Mouse (Mus musculus) kidney, embryonic 16.5 days (tissue): ENCODE data around the gene Cdkn2aip. TPM values are rescaled to one million over a fixed set of nuclear protein-coding genes. Genes with fewer than 3 reads are reported as not detected.

ENCODE experiments used
- ATAC-seq: fragments of 200-750 bp; cut with Nextera tagmentation; 2 replicates; pipeline ENCODE4 v1.8.0; 2017; ENCODE audit warnings: moderate TSS enrichment; ENCODE audit not compliant: low FRiP score, low TSS enrichment
- H3K27ac ChIP-seq: fragments of 300-500 bp; sonication (generic); 2 replicates; pipeline ENCODE4 v1.5.1; 2014; ENCODE audit warnings: low read length
- H3K27me3 ChIP-seq: fragments of 300-500 bp; sonication (generic); 2 replicates; pipeline ENCODE4 v1.6.1; 2014; ENCODE audit warnings: low read length, control low read depth, mixed read lengths; ENCODE audit not compliant: insufficient read depth
- H3K36me3 ChIP-seq: fragments of 300-500 bp; sonication (generic); 2 replicates; pipeline ENCODE4 v1.6.1; 2014; ENCODE audit warnings: low read length, control low read depth, mixed read lengths; ENCODE audit not compliant: insufficient read depth
- H3K4me1 ChIP-seq: fragments of 300-500 bp; sonication (generic); 2 replicates; pipeline ENCODE4 v1.6.1; 2014; ENCODE audit warnings: low read length, control low read depth, mixed read lengths; ENCODE audit not compliant: insufficient read depth
- H3K4me2 ChIP-seq: fragments of 300-500 bp; sonication (generic); replicated peaks from 2 replicates; pipeline ENCODE4 v1.6.1; 2014; ENCODE audit warnings: low read depth, low read length
- H3K4me3 ChIP-seq: fragments of 300-500 bp; sonication (generic); 2 replicates; pipeline ENCODE4 v1.5.1; 2014; ENCODE audit warnings: mild to moderate bottlenecking, low read length
- H3K9ac ChIP-seq: fragments of 300-500 bp; sonication (generic); replicated peaks from 2 replicates; pipeline ENCODE4 v1.6.1; 2014; ENCODE audit warnings: low read length
- H3K9me3 ChIP-seq: fragments of 300-500 bp; sonication (generic); 2 replicates; pipeline ENCODE4 v1.6.1; 2016; ENCODE audit warnings: low read length, control low read depth
- WGBS: fragments of 180-500 bp; shearing (Covaris S2); extraction: QIAGEN DNeasy Blood & Tissue Kit; methylation state at CpG from one replicate; pipeline ENCODE4 v1.1.7; 2014; 5-methylcytosine and 5-hydroxymethylcytosine counted together
- polyA plus RNA-seq: library from polyadenylated mRNA; unstranded; fragments of >200 nt; fragmentation: Nextera tagmentation; extraction: Ambion mirVana; gene quantifications from 2 replicates; pipeline ENCODE4 v1.2.1, GENCODE M21; 2015

Cdkn2aip gene
- polyA plus RNA-seq, 1 experiment from 2014 or later = 28.0 TPM

- H3K27me3 ChIP-seq = no peaks in the 10 kb centered on the region
- H3K4me3 ChIP-seq = peak overlapping the region; percentile 4; the same call in 1 of the 2 replicates
- no peak overlapping the region for H3K9ac ChIP-seq
- no peaks in the 10 kb centered on the region for H3K36me3 ChIP-seq
- H3K4me2 ChIP-seq = peak overlapping the region; percentile 31; the same call in 1 of the 2 replicates
- no peak overlapping the region for H3K27ac ChIP-seq
- H3K9me3 ChIP-seq = no peaks in the 10 kb centered on the region
- ATAC-seq = no peak; the same call in 1 of the 2 replicates
- H3K4me1 ChIP-seq = peaks cover 6% of the 10 kb centered on the region
- 6% methylated on average over 11 of the region's 11 CpGs for WGBS
Observed at GRCm38 (mm10) chr8:47743419-47743818, 29.7 kb upstream of the Cdkn2aip start.

DNA sequence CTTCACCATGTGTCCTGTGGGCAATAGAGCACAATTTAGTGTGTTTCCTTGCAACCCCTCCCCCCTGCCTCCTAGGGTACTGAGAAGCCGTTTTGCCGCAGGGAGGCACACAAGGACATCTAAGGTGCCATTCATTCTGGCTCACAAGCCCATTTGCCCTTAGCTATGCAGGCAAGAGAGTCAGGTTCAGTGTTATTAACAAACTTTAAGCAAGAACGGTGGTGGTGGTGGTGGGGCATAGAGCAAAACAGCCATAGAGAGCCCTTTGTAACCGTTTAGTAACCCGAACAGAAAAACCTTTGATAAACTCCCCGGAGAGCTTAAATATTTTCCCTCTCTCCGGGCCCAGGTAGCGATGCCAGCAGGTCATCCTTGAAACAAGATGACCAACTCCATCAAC, 29.3 kb upstream of the Cdkn2aip start:
- peaks cover 6% of the 10 kb centered on the region for H3K4me1 ChIP-seq
- WGBS = 34% methylated on average over 8 of the region's 8 CpGs
- no peaks in the 10 kb centered on the region for H3K36me3 ChIP-seq
- H3K27me3 ChIP-seq = no peaks in the 10 kb centered on the region
- no peak overlapping the region for H3K27ac ChIP-seq
- H3K9me3 ChIP-seq = no peaks in the 10 kb centered on the region
- ATAC-seq = no peak
- peak overlapping the region; percentile 4; the same call in 1 of the 2 replicates for H3K4me3 ChIP-seq
- H3K9ac ChIP-seq = no peak overlapping the region
- peak overlapping the region; percentile 31; the same call in 1 of the 2 replicates for H3K4me2 ChIP-seq

- Histone ChIP-seq H3K27me3 (no peaks in the 10 kb centered on the region), H3K4me2 (no peak overlapping the region), H3K9me3 (no peaks in the 10 kb centered on the region), H3K9ac (no peak overlapping the region), H3K27ac (no peak overlapping the region), H3K4me3 (no peak overlapping the region), H3K4me1 (peaks cover 6% of the 10 kb centered on the region), H3K36me3 (no peaks in the 10 kb centered on the region)
- WGBS = 82% methylated on average over 7 of the region's 7 CpGs
- ATAC-seq = no peak
Observed at GRCm38 (mm10) chr8:47742372-47742771, 28.6 kb upstream of the Cdkn2aip start.

DNA sequence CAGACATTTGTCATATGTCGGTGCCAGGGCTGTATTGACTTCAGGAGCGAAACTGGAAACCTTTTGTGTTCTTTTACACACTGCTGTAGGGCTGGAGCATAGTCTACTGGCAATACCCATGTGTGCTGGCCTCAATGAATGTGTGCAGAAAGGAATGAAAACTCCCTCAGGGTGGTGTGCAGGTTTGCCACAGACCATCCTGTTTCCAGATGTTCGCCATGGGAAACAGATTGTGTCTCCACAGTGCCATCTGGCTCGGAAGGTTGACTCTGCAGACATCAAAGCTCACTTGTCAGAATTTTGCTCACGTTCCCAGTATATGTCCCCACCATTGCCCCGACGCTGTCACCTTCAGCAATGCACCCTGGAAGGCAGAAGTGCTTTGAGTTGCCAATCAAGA, 23.4 kb upstream of the Cdkn2aip start:
- no peak overlapping the region for H3K4me2 ChIP-seq
- H3K9me3 ChIP-seq = no peaks in the 10 kb centered on the region
- H3K4me3 ChIP-seq = no peak overlapping the region
- no peak overlapping the region for H3K9ac ChIP-seq
- H3K27ac ChIP-seq = no peak overlapping the region
- H3K4me1 ChIP-seq = no peaks in the 10 kb centered on the region
- WGBS = 44% methylated on average over 7 of the region's 7 CpGs
- H3K36me3 ChIP-seq = no peaks in the 10 kb centered on the region
- no peaks in the 10 kb centered on the region for H3K27me3 ChIP-seq
- ATAC-seq = no peak

DNA sequence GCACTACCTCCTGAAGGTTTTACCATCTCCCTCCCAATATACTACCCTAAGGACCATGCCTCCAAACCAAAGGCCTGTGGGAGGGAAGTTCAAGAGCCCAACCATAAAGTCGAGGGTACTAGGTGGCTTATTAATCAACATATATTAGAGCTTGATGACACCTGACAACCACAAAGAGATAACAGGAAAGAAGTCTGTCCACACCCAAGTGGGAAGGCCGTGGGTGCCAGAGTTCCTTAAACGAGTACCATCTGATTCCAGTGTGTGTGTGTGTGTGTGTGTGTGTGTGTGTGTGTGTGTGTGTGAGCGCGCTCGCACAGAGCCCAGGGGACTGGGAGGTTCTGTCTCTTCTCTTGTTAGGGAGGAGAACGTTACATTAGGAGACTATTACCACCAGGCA, 15.6 kb upstream of the Cdkn2aip start:
- no peak overlapping the region for H3K4me2 ChIP-seq
- H3K9me3 ChIP-seq = no peaks in the 10 kb centered on the region
- no peaks in the 10 kb centered on the region for H3K27me3 ChIP-seq
- no peak overlapping the region for H3K4me3 ChIP-seq
- WGBS = 75% methylated on average over 7 of the region's 7 CpGs
- no peaks in the 10 kb centered on the region for H3K4me1 ChIP-seq
- H3K27ac ChIP-seq = no peak overlapping the region
- no peak overlapping the region for H3K9ac ChIP-seq
- no peaks in the 10 kb centered on the region for H3K36me3 ChIP-seq
- no peak for ATAC-seq

GRCm38 (mm10) chr8:47726945-47727344, 13.2 kb upstream of the Cdkn2aip start:
- Histone ChIP-seq H3K4me2 (no peak overlapping the region), H3K27me3 (no peaks in the 10 kb centered on the region), H3K27ac (no peak overlapping the region), H3K9ac (no peak overlapping the region), H3K4me1 (no peaks in the 10 kb centered on the region), H3K4me3 (no peak overlapping the region), H3K9me3 (no peaks in the 10 kb centered on the region), H3K36me3 (no peaks in the 10 kb centered on the region)
- 39% methylated on average over 6 of the region's 6 CpGs for WGBS
- ATAC-seq = no peak

DNA sequence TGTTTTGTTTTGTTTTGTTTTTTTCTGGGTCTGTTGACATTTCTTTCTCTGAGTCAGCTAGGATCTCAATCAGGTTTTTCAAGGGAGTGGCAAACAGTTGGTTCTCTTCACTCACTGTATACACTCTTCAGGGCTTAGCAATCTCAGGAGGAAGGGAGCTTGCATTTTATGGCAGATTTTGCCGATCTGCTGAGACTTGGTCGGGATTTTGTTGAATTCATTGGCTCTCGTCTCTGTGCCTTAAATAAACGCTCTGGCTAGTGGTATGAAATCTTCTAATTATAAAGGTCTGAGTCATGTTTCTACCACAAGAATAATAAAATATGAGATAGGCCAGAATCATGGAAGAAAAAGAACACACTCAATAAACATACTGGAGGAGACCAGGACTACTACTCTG, 7.9 kb upstream of the Cdkn2aip start:
- Histone ChIP-seq H3K27ac (no peak overlapping the region), H3K36me3 (no peaks in the 10 kb centered on the region), H3K27me3 (no peaks in the 10 kb centered on the region), H3K9ac (no peak overlapping the region), H3K9me3 (no peaks in the 10 kb centered on the region), H3K4me1 (no peaks in the 10 kb centered on the region), H3K4me2 (no peak overlapping the region), H3K4me3 (no peak overlapping the region)
- no peak for ATAC-seq
- 47% methylated on average over 4 of the region's 4 CpGs for WGBS

- Histone ChIP-seq H3K9me3 (no peaks in the 10 kb centered on the region), H3K27me3 (no peaks in the 10 kb centered on the region), H3K36me3 (no peaks in the 10 kb centered on the region), H3K27ac (no peak overlapping the region), H3K4me3 (no peak overlapping the region), H3K4me1 (peaks cover 7% of the 10 kb centered on the region), H3K4me2 (no peak overlapping the region; the same call in 1 of the 2 replicates), H3K9ac (no peak overlapping the region)
- ATAC-seq = no peak
- 24% methylated on average over 11 of the region's 11 CpGs for WGBS
Observed at GRCm38 (mm10) chr8:47718641-47719040, 4.9 kb upstream of the Cdkn2aip start.

DNA sequence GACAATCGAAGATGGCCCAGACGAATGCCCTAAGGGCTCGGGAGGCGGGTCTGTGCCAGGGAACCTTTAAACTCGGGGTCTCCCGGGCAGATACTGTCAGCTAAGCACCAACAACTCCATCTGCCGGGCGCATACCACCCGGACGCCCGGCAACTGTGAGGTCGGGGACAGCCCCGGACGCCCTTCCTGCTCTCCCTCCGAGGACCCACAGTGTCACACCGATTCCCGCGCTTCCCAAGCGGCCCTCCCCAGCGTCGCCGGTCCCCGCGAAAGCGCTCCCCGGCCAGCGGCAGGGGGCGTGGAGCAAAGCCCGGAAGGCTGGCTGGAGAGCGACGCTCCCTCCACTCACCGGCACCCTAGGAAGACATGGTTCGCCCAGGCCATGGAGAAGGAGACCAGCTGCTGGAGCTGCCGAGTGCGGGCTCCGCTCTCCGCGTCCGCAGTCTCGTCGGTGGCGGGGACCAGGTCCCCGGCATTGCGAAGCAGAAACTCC, 515 bp downstream of the Cdkn2aip start:
- Histone ChIP-seq H3K36me3 (peaks cover 18% of the 10 kb centered on the region), H3K4me1 (peaks cover 12% of the 10 kb centered on the region), H3K4me3 (peak overlapping the region; percentile 99), H3K4me2 (peak overlapping the region; percentile 62), H3K9me3 (no peaks in the 10 kb centered on the region), H3K9ac (peak overlapping the region; percentile 93), H3K27ac (peak overlapping the region; percentile 97), H3K27me3 (no peaks in the 10 kb centered on the region)
- peak; percentile 58 for ATAC-seq
- 0% methylated on average over 42 of the region's 44 CpGs for WGBS

DNA sequence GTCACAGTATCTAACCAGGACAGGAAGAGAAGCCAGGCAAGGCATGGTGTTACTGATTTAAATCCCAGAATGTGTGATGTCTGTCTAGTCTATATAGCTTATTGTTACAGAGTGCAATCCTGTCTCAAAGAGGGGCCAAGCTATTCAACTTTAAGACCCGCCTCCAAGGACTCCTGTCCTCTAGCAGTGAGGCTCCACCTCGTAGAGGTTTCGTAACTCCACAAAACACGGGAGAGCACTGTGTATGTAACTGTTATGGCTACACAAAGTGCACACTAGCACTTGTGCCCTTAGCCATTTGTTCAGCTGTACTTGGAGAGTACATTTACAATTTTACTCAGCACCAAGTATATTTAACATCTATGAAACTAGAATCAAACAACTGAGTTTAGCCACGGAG, 5.6 kb downstream of the Cdkn2aip start:
- H3K27ac ChIP-seq = no peak overlapping the region
- no peak overlapping the region for H3K9ac ChIP-seq
- H3K4me1 ChIP-seq = 0 out of 2 replicates have a peak, but pooled peaks cover 5% of the 10 kb centered on the region
- peaks cover 31% of the 10 kb centered on the region for H3K36me3 ChIP-seq
- H3K27me3 ChIP-seq = no peaks in the 10 kb centered on the region
- WGBS = 90% methylated on average over 5 of the region's 5 CpGs
- no peak overlapping the region for H3K4me2 ChIP-seq
- H3K9me3 ChIP-seq = no peaks in the 10 kb centered on the region
- no peak for ATAC-seq
- H3K4me3 ChIP-seq = no peak overlapping the region
